Mouse (Mus musculus) erythroblast, embryonic 14.5 days (primary cell): Measurements from ENCODE around the gene Armh3. TPM values are rescaled to one million over a fixed set of nuclear protein-coding genes. Genes with fewer than 3 reads are reported as not detected.

Source experiments
- H3K27me3 ChIP-seq: 2 replicates; pipeline ENCODE4 v1.6.1; 2012; ENCODE audit warnings: inconsistent platforms; ENCODE audit not compliant: control insufficient read depth
- H3K36me3 ChIP-seq: 2 replicates; pipeline ENCODE4 v1.6.1; 2012; ENCODE audit warnings: mild to moderate bottlenecking, inconsistent platforms; ENCODE audit not compliant: control insufficient read depth
- H3K4me1 ChIP-seq: 2 replicates; pipeline ENCODE4 v1.6.1; 2012; ENCODE audit warnings: inconsistent platforms; ENCODE audit not compliant: control insufficient read depth
- H3K4me3 ChIP-seq: replicated peaks from 2 replicates; pipeline ENCODE3; 2012; ENCODE audit warnings: moderate library complexity, mild to moderate bottlenecking, inconsistent platforms
- H3K9me3 ChIP-seq: 2 replicates; pipeline ENCODE4 v1.6.1; 2012; ENCODE audit warnings: low read length, inconsistent platforms, mixed read lengths; ENCODE audit not compliant: control insufficient read depth
- GATA1 ChIP-seq: IDR thresholded peaks from 2 replicates; pipeline ENCODE4 v1.6.1; 2012; ENCODE audit warnings: low read length, inconsistent platforms, mixed read lengths
- TAL1 ChIP-seq: IDR thresholded peaks from 3 replicates; pipeline ENCODE4 v1.6.1; 2012; ENCODE audit warnings: low read length, inconsistent platforms, mixed read lengths
- polyA plus RNA-seq: library from polyadenylated mRNA; stranded (reverse); fragments of >175 nt; gene quantifications from 2 replicates; pipeline ENCODE4 v1.2.3, GENCODE M21; 2012

Armh3 gene
- polyA plus RNA-seq, 1 experiment = not detected

GRCm38 (mm10) chr19:45902390-45903035 lies 95.8 kb downstream of the Armh3 start:
- H3K4me3 ChIP-seq = no peak overlapping the region
- H3K36me3 ChIP-seq = no peaks in the 10 kb centered on the region
- TF ChIP-seq TAL1 = no peak
- no peak for TF ChIP-seq GATA1

GRCm38 (mm10) chr19:45900836-45901235 lies 97.5 kb downstream of the Armh3 start:
- Histone ChIP-seq H3K9me3 (no peaks in the 10 kb centered on the region), H3K4me3 (no peak overlapping the region), H3K4me1 (no peaks in the 10 kb centered on the region), H3K27me3 (no peaks in the 10 kb centered on the region), H3K36me3 (no peaks in the 10 kb centered on the region)
- TF ChIP-seq GATA1 (no peak), TAL1 (no peak)

More at GRCm38 (mm10) chr19:45902390-45903035, 95.8 kb downstream of the Armh3 start:
- no peaks in the 10 kb centered on the region for H3K9me3 ChIP-seq
- no peaks in the 10 kb centered on the region for H3K4me1 ChIP-seq
- H3K27me3 ChIP-seq = no peaks in the 10 kb centered on the region

GRCm38 (mm10) chr19:45895726-45896125 lies 102.6 kb downstream of the Armh3 start:
- no peaks in the 10 kb centered on the region for H3K36me3 ChIP-seq
- no peaks in the 10 kb centered on the region for H3K9me3 ChIP-seq
- H3K27me3 ChIP-seq = no peaks in the 10 kb centered on the region
- no peak overlapping the region for H3K4me3 ChIP-seq
- H3K4me1 ChIP-seq = no peaks in the 10 kb centered on the region
- TF ChIP-seq TAL1 = no peak
- no peak for TF ChIP-seq GATA1

GRCm38 (mm10) chr19:45882056-45882455 lies 116.2 kb downstream of the Armh3 start:
- Histone ChIP-seq H3K27me3 (no peaks in the 10 kb centered on the region), H3K9me3 (no peaks in the 10 kb centered on the region)

GRCm38 (mm10) chr19:45873320-45873719 lies 125.0 kb downstream of the Armh3 start:
- Histone ChIP-seq H3K36me3 (no peaks in the 10 kb centered on the region), H3K9me3 (no peaks in the 10 kb centered on the region), H3K4me3 (no peak overlapping the region), H3K4me1 (no peaks in the 10 kb centered on the region), H3K27me3 (no peaks in the 10 kb centered on the region)
- no peak for TF ChIP-seq TAL1
- no peak for TF ChIP-seq GATA1

More at GRCm38 (mm10) chr19:45882056-45882455, 116.2 kb downstream of the Armh3 start:
- no peaks in the 10 kb centered on the region; the same call in 1 of the 2 replicates for H3K36me3 ChIP-seq
- TF ChIP-seq GATA1 = no peak
- no peak for TF ChIP-seq TAL1
- H3K4me1 ChIP-seq = no peaks in the 10 kb centered on the region
- H3K4me3 ChIP-seq = no peak overlapping the region

- H3K9me3 ChIP-seq = no peaks in the 10 kb centered on the region
- H3K4me1 ChIP-seq = no peaks in the 10 kb centered on the region
- TF ChIP-seq TAL1 (no peak), GATA1 (no peak)
- no peaks in the 10 kb centered on the region for H3K36me3 ChIP-seq
- H3K4me3 ChIP-seq = no peak overlapping the region
- no peaks in the 10 kb centered on the region for H3K27me3 ChIP-seq
Observed at GRCm38 (mm10) chr19:45855284-45855920, 142.9 kb downstream of the Armh3 start.

GRCm38 (mm10) chr19:45854521-45854920 lies 143.8 kb downstream of the Armh3 start:
- Histone ChIP-seq H3K36me3 (no peaks in the 10 kb centered on the region), H3K4me1 (no peaks in the 10 kb centered on the region), H3K27me3 (no peaks in the 10 kb centered on the region), H3K4me3 (no peak overlapping the region), H3K9me3 (no peaks in the 10 kb centered on the region)
- TF ChIP-seq GATA1 (no peak), TAL1 (no peak)

GRCm38 (mm10) chr19:45847733-45848093 lies 150.6 kb downstream of the Armh3 start:
- Histone ChIP-seq H3K4me3 (no peak overlapping the region), H3K9me3 (no peaks in the 10 kb centered on the region), H3K36me3 (no peaks in the 10 kb centered on the region), H3K4me1 (no peaks in the 10 kb centered on the region), H3K27me3 (no peaks in the 10 kb centered on the region)
- no peak for TF ChIP-seq TAL1
- TF ChIP-seq GATA1 = no peak

- no peaks in the 10 kb centered on the region for H3K27me3 ChIP-seq
- no peaks in the 10 kb centered on the region for H3K9me3 ChIP-seq
- no peak overlapping the region for H3K4me3 ChIP-seq
- TF ChIP-seq GATA1 (no peak), TAL1 (no peak)
- H3K4me1 ChIP-seq = no peaks in the 10 kb centered on the region
- H3K36me3 ChIP-seq = no peaks in the 10 kb centered on the region
Observed at GRCm38 (mm10) chr19:45847016-45847732, 151.1 kb downstream of the Armh3 start.
